Mouse (Mus musculus) urinary bladder, postnatal 10 days (tissue): Measurements from ENCODE around the gene Olfr284.

ENCODE experiments used
- DNase-seq: peaks from one replicate; pipeline ENCODE4 v3.0.0; 2022; ENCODE audit warnings: low spot score

The Olfr284 gene

DNA sequence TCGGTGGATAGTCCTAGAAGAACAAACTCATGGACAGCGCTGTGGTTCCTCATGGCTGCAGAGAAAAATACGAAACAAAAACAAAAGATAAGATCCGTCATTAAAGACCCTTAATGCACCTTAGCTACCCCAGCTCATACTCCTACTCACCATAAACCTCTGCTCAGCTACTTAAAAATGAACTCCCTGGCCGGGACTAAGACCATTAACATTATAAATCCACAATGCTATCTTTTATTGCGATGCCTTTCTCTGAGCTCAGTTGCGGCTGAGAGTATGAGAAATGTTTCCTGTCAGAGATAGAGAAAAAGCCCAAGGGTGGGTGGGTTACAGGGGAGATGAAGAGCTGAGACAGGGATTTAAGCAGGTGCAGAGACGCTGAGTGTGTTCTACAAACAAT lies at the start of gene Olfr284:
Gene Olfr284, minus strand, starts transcription at position 101 of the 400 bp plus-strand sequence.
- DNase-seq = no peak

DNA sequence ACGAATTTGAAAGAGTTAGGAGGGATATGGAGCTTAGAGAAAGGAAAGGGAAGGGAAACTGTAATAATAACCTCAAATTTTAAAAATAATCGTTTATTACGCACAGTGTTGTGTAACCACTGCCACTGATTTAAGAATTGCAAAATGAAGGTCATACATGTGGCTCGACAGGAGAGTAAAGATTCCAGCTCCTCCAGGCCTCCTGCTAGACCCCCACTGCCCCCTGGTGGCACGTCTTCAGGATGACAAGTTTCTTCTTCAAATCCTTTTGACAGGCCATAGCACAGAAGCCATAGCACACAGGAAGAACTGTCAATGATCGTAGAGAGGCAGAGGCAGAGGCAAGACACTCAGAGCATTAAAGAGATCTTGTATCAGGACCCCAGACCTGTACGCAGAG lies 49.0 kb upstream of the Olfr284 start:
- DNase-seq = peak; percentile 32

DNA sequence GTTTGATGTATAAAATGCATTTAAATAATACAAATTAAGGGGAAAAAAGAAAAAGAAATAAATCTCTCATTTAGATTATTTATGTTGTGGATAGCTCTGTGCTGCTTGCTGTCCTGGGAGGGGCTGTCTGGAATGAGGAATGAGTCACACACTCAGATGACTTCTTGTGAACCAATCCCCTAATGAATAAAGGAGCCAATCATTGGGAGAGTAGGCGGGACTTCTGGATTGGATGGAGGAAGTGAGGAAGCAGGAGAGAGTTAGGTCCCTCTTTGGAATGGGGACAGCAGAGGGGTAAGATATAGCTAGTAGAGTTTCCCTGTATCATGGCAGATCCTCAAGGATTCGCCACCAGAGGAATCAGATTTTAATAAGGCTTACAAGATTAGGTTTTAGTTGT lies 46.8 kb upstream of the Olfr284 start:
- no peak for DNase-seq

DNA sequence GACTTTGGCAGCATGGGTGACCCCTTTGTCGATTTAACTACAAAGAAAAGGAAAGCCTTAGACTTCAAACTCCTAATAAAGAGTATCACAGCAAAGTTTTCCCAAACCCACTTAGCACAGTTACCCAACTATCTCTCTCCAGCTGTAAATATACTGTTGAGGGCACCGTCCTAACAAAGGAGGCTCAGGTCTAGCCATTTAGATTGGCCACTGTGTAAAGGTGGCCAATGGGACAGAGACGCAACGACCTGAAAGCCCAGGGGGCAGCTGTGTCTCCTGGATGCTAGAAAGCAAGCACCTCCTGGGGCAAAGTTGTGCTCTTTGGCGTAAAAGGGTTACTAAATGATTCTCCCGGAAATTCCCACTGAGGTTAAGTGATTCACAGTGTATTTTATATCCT lies 40.1 kb upstream of the Olfr284 start, which contains the start of gene Olfr283:
Gene Olfr283, minus strand, starts transcription at position 101 of the 400 bp plus-strand sequence.
- DNase-seq = no peak

DNA sequence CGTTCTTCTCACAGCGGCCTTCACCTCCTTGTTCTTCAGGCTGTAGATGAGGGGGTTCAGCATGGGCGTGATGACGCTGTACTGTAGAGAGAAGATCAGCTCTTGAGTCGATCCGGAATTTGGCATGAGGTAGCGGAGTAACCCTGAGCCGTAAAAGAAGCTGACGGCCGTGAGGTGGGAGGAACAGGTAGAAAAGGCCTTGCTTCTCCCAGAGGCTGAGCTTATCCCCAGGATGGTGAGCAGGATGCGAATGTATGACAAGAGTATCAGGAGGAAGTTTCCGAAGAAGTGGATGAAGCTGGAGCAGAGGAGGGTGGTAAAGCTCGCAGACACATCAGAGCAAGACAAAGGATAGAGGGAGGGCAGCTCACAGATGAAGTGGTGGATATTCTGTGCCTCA lies 37.4 kb upstream of the Olfr284 start:
- DNase-seq = no peak

DNA sequence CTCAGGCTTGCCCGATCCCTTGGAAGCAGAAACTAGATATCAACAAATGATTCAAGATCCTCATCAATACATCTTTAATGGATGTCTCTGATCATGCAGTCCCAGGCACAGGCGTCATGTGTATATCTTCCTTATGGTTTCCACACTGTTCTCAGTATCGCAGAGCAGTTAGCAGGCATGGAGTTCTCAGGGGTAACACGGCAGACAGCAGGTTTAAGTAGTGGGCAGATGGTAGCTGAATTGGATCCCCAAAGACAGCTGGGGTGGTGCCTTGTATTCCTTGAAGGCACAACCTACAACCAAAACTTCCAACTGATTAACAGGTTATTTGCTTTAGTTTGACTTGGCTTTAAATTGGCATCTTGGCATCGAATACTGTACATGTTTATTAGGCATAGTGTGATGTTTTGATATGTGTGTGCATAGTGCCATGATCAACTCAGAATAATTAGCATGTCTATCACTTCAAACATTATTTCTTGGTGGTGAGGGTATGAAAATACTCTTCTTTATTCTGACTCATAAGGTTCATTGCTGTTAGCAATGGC lies 23.5 kb downstream of the Olfr284 start, which contains the start of gene Olfr285:
Gene Olfr285, minus strand, starts transcription at position 177 of the 548 bp plus-strand sequence.
- DNase-seq = no peak

DNA sequence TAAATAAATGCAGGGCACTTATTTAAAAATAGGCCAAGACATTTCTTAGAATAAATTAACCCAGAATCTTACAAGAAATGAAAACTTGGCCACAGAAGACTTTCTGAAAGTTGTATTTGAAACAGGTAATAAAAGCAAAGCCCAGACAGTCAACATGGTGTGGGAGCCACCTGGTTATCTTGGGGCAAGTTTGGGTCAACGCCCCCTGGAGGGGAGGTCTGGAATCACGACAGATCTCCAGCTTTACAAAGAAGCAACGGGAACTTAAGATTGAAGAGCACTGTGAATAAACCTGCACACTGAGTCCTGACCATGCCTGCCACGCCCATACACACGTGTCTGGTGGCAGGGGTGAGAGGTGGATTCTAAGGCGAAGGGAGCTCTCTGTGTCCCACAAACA lies 25.1 kb downstream of the Olfr284 start:
- DNase-seq = no peak

DNA sequence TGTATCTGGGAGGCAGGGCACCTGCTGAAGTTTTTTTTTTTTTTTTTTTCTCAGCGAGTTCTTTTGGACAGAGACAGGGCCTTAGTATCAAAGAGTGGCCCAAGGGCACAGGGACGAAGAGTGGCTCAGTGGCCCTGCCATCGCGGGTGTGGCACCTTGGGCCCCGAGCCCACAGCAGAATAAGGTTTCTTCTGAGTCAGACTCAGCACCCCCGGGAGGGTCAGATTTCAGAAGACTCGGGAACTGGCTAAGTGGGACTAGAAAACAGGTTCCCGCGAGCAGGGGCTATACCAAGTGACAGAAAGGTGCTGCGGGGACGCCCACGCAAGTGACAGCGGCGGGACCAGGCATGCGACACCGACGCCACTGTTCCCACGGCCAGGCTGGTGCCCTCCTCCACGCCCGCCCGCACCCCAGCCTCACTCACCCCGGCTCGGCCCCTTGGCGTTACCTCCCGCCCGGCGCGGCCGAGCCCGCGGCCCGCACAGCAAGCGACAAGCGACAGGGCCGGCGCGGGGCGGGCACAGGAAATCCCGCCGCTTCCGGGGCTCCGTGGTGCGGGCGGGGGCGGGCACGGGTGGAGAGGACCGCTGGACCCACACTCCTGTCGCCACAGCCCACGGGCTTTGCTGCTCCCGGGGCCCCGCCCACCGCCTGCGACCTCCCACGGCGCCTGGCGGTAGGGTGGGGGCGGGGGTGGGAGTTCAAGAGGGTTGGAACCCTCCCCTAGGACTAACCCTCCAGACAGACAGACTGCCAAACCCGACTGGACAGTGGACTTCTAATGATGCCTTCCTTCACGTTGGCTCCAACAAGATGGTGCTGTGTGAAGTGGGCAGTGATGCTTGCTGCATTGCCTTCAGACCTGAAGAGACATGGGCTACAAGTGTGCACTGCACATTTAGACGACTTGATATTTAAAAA lies 44.9 kb downstream of the Olfr284 start, which contains the start of gene Zfp641:
Gene Zfp641, minus strand, starts transcription at position 534 of the 924 bp plus-strand sequence.
- no peak for DNase-seq

DNA sequence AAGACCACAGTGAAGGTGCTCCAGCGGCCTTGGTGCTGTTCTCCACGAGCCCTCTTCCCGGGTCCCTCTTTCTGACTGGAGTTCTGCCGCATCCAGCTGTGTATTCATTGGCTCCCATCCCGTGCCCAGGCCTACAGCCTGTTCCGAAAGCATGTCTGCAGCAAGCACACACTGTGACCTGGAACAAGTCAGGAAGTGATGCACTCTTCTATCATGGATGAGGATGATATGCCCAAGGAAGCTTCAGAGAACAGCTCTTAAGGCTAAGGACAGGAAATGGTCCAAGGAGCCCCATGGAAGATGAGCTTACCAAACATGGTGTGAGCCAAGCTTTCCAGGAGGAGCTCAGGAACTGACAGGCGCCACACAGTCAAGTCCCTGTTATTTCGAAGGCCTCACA lies 47.1 kb downstream of the Olfr284 start:
- DNase-seq = no peak
